Mouse (Mus musculus): ENCODE measurements around the gene Gm12184. TPM values are rescaled to one million over a fixed set of nuclear protein-coding genes. Genes with fewer than 3 reads are reported as not detected.

Gm12184 gene
- polyA plus RNA-seq (2017; shearing (Covaris generic)), result 7.8 TPM

DNA sequence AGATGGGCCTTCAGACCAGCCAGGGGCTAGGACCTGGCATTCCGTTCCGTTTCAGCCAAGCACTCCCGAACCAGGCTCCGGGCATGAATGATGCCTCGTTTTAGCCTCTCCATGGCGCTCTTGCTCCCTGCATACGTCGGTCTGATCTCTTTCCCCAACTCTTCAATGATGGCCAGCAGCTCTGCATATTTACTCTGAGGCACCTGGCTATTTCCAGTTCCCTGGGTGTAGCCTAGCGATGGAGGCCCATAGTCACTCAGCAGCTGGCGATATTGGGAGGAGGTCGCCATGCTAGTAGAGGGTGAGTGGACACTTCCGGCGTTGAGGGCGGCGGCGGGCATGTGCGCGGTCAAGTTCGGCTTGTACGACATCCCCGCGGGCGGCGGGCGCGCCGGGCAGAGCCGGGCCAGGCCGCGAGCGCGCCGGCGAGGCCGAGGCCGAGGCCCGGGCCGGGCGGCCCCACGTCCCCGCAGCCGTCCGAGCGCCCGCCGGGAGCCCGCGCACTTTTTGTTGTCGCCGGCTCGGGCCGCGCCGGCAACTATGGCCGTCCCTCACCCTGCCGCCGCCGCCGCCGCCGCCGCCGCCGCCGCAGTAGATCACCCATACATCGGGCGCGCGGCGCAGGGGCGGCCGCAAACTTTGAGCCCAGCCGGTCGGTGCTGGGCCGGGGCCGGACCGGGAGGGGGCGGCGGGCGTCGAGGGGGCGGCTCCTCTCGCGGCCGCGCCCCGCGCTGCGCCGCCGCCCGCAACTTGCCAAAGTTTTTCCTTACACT lies at the start of gene Gm12184, which contains the start of gene Trim7:
Gm12184 (minus strand) TSS at position 677 of the 773 bp plus-strand sequence.
Trim7 (plus strand) TSS at position 162 of the 773 bp plus-strand sequence.

DNA sequence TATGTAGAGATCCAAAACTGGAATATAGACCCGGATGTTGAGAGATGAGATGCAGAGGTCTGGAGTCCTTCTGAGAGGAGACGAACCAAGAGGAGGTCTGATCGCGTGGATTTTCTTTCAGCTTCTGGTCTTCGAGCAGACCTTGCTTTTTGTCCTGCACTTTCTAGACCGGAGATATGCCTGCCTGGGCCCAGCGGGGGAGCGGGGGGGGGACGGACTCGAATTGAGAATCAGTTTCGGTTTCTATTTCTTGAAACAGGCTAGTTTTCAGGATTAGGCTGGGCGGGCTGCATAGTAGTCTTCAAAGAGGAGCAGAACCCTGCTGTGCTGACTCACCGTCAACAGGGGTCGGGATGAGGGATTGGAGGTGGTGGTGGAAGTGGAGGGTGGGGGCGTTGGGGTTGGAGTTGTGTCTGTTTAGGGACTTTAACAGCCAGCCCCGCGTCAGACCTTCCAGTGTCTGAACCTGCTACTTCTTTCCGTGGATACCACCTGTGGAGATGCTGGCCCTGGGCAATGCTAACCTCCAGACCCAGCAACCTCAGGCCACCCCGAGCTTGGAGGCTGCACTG lies 44.8 kb upstream of the Gm12184 start, which contains the start of gene Irgm1:
Irgm1 (minus strand) TSS at position 483 of the 572 bp plus-strand sequence.

DNA sequence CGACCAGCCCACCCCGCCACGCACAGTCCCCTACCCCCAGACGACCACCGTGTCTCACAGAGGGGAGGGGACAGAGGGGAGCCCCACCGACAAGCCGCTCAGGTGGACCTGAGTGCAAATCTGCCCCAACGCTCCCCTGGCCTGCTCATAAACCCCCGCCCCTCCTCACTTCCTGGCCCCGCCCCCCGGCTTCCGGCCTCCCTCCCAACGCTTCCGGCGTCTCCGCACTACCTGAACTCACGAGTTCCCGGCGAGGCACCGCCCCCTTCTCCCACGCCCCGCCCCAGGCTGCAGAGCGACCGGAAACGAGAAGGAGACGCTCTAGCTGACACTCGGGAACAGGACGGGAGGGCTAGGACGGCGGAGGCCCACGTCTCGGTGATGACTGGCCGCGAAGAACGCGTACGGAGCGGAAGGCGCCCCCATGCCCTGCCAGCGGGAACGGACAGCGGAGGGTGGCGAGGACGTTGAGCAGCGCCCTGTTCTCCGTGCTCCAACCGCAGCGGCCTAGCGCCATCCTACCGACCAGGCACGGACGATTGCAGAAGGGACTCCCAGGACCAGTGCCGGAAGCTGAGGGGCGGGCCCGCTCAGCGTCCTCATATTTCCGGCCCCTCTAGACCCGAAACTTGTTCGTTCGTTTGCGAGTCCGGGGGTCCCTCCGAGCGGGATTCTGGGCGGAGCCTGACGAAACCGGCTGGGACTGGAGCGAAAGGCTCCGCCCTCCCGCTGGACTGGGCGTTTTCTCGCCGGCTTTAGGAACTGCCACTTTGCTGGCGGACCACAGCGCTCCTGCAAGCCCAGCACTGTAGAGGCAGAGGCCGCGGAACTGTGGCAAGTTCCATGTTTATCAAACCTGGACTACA lies 9.4 kb downstream of the Gm12184 start, which contains the start of gene Trim41:
Trim41 (minus strand) TSS at position 554 of the 866 bp plus-strand sequence.

DNA sequence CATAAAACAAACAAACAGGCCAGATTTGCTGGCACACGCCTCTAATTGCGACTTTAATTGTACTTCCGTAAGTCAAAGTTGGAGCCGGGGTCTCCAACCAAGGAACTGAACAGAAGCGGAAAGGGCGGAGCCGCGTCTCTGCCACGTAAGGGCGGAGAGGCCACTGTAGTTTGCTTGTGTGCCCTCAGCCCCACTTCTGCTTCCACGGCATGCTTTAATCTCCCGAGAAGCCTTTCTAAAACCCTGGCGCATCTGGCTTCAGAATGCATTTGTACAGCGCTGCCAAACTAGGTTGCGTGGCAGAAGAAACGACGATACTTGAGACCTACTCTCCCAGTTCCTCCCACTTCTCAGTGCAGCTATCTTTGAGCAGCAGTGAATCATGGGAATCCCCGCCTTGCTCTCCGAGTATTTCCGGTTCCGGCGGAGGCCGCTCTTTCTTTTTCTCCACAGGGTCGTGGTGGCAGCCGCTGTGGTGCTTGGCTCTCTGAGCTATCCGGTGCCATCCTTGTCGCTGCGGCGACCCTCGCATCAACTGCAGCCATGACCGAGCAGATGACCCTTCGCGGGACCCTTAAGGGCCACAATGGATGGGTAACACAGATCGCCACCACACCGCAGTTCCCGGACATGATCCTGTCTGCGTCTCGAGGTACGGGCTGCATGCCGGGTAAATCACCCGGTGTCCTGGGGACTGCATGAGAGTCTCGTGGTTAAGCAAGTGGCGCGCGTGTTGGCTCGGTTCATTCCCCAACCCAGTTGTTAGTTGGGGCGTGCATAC lies 26.3 kb downstream of the Gm12184 start, which contains the start of gene Rack1:
Rack1 (plus strand) TSS at position 412 of the 781 bp plus-strand sequence.

Other genes with a start within 250 kb of the Gm12184 start
- 570 TPM for gene Rack1, start 26.3 kb downstream of the Gm12184 start, polyA plus RNA-seq (2017; shearing (Covaris generic))
- 0.68 TPM for gene Trim41, start 9.3 kb downstream of the Gm12184 start, polyA plus RNA-seq (2017; shearing (Covaris generic))
- 0.80 TPM for gene Trim7, start 515 bp downstream of the Gm12184 start, polyA plus RNA-seq (2017; shearing (Covaris generic))
- gene Irgm1, start 45.0 kb upstream of the Gm12184 start, polyA plus RNA-seq (2017; shearing (Covaris generic)), result 29.4 TPM
- 0.89 TPM for gene Gm5431, start 75.6 kb upstream of the Gm12184 start, polyA plus RNA-seq (2017; shearing (Covaris generic))
- 101 TPM for gene Psme2b, start 119.5 kb upstream of the Gm12184 start, polyA plus RNA-seq (2017; shearing (Covaris generic))
- gene Olfr56, start 152.2 kb upstream of the Gm12184 start, polyA plus RNA-seq (2017; shearing (Covaris generic)), result 0.76 TPM
- 101 TPM for gene 9930111J21Rik1, start 152.7 kb upstream of the Gm12184 start, polyA plus RNA-seq (2017; shearing (Covaris generic))
- gene Gm12185, start 165.6 kb upstream of the Gm12184 start, polyA plus RNA-seq (2017; shearing (Covaris generic)), result 1.7 TPM
- gene Tgtp1, start 167.5 kb upstream of the Gm12184 start, polyA plus RNA-seq (2017; shearing (Covaris generic)), result 54.3 TPM
- 78.1 TPM for gene 9930111J21Rik2, start 224.6 kb upstream of the Gm12184 start, polyA plus RNA-seq (2017; shearing (Covaris generic))
- 80.7 TPM for gene Tgtp2, start 237.6 kb upstream of the Gm12184 start, polyA plus RNA-seq (2017; shearing (Covaris generic))
- 156 TPM for gene Ifi47, start 249.9 kb upstream of the Gm12184 start, polyA plus RNA-seq (2017; shearing (Covaris generic))